Mouse (Mus musculus) right cerebral cortex, adult 18-20 months (tissue): ENCODE data around the gene Mdga2.

Experiments
- DNase-seq: peaks from one replicate; pipeline ENCODE4 v3.0.0; 2022; ENCODE audit warnings: mixed read lengths

Gene Mdga2

GRCm38 (mm10) chr12:67056621-67057020 is 165.7 kb downstream of the Mdga2 start:
- DNase-seq = no peak

- peak; percentile 21 for DNase-seq
Observed at GRCm38 (mm10) chr12:67045099-67045750, 177.1 kb downstream of the Mdga2 start.

DNA sequence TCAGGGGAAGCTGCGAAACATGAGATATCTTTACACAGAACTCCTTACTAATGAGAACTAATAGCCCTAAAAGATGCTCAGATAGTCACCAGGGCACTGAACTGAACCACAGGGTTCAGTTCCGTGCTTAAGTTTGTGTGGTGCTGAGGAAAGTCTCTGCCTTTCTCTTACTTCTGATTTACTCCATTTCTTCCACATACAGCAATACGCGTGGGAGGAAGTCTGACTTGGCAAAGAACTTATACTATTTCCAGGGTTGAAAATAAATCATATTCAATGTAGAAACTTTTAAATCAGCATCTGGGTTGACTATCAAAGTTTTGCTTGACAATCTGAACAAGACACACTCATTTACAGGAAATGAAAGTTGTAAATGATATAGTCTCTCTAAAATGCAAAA is 180.5 kb downstream of the Mdga2 start:
- peak; percentile 18 for DNase-seq

GRCm38 (mm10) chr12:67035509-67036261 is 186.7 kb downstream of the Mdga2 start:
- no peak for DNase-seq

- DNase-seq = peak; percentile 8
Observed at GRCm38 (mm10) chr12:67017192-67017591, 205.2 kb downstream of the Mdga2 start.

- peak; percentile 62 for DNase-seq
Observed at GRCm38 (mm10) chr12:67011368-67011767, 211.0 kb downstream of the Mdga2 start.

DNA sequence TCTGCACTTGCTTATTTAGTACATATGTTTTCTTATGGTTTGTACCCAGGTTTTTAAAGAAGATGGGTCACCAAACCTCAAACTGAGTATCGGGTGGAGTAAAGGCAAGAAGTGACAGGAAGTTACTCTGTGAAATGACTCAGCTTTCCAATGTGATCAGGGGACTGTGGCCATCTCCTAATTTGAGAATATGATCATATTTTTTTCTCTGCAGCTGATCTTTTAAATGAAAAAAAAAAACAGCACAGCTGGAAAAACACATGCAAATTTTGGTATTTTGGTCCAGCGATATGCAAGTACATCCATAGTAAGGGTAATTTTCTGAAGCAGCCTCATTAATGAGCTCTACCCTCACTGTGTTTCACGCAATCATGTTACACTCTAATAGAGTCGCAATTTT is 212.0 kb downstream of the Mdga2 start:
- DNase-seq = no peak

DNA sequence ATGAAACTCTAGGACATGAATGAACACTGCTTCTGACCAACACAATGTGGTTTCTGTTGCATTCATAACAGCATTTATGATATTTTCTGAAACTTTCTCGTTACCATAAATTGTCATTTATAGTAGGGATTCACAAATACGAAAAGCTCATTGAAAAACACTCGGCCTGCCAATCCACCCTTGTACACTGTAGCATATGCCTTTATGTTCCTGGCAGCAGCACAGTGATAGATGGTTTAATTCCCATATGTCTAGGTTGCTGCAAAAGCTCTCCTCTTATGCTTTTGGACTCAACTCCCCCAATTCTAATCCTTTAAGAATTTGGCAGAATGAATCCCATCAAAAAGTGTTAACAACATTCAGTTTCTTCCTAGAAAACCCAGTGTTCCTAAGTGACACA is 213.2 kb downstream of the Mdga2 start:
- peak; percentile 10 for DNase-seq

GRCm38 (mm10) chr12:66954129-66954528 is 268.2 kb downstream of the Mdga2 start:
- no peak for DNase-seq

DNA sequence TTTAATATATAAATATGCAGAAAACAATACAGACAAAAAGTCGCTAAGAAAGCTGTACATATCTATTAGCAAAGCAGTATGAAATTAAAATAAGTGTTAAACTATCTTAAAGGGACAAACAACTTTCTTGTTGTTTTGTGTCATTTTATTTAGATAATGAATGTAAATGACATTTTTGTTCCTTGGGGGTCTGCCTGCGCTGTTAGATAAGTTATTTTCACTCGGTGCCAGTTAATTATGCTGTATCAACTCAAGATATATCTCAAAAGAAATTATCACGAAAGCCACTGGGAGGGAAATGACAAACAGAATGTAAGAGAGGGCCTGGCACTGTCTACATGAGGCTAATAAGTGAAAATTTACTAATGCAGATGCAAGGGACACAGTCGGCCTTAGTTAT is 306.6 kb downstream of the Mdga2 start:
- DNase-seq = no peak

DNA sequence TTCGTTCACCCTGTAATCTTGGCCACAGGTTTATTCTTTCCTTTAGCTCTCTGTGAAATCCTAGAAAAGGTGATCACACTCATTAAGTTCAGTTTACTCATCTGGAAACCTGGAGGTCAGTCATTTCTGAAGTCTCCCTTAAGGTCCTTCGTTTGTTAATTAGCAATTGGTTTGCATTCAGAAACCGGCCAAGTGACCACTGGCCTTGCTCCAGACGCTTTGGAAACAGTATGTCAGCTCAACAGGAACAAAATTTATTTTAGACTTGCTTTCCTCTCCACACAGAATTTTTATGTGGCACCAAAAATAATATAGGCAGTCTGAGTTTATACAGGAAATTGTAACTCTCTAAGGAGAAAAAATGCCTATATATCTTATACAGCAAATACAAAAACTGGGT is 323.0 kb downstream of the Mdga2 start:
- no peak for DNase-seq

DNA sequence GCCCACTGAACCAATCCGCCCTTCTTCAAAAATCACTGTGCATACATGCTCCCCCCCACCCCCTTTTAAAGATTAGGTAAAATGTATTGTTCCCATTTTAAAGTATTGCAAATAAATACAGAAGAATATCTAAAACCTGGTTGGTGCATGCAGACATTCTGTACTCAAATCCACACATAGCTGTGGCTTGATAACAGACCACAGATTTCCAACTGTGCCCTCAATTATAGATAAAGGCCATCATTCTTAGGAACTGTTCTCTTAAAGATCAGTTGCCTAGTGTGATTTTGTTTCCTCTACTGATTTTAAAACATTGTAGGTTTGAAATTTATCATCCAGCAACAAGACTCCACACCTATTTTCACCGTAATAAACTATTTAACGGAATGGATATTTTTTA is 325.6 kb downstream of the Mdga2 start:
- DNase-seq = no peak

GRCm38 (mm10) chr12:66890296-66890695 is 332.1 kb downstream of the Mdga2 start:
- DNase-seq = no peak

DNA sequence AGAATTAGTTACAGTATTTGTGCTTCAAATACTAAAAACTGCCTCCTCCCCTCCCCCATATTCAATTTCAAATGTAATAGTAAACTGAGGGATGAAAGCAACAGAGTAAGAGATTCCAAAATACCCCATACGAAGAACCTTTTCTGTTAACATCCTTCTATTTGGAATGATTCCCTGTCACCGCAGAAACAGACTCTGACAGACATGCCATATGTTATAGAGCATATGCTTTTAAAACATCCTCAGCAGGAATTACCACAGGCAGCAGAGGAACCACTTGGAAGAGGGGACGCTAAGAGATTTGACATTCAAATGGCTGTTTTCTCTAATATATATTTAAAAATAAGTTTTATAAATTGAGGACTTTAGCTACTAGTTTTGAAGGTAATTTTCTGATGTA is 333.1 kb downstream of the Mdga2 start:
- no peak for DNase-seq

DNA sequence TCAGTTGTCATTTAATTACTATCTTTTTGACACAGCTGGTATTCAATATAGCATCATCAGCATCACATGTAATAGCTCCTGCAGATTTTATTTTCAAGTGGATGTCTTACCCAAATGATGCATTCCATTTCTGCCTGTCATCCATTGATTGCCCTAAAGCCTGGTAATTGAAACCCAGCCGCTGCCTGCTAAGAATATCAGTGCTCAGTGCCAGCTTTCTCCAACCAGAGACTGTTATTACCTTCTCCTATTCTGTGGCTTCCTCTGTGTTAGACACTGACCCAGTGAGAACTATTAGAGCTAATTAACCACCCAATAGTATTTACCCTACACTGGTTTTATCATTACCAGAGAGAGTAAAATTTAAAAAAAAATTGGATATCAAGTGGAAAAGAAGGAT is 333.7 kb downstream of the Mdga2 start:
- DNase-seq = no peak

DNA sequence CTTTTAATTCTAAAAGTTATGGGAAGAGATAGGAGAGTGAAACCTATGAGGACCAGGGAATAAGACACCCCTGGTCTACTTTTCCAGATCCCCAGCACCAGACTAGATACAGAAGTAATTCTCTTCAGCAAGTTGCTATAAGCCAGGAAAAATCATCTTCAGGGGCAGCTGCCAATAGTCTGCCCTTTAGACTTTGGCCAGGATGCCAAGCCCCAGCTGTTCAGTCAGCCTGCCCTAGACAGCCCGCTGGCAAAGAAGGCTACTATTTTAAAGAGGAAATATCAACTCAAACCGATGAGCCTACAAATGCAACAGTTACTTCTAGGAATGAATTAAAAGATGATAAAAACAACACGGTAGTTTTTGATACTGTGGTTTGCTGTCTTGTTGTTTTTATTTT is 356.1 kb downstream of the Mdga2 start:
- DNase-seq = no peak

- no peak for DNase-seq
Observed at GRCm38 (mm10) chr12:66853167-66853566, 369.2 kb downstream of the Mdga2 start.

GRCm38 (mm10) chr12:66840336-66840735 is 382.0 kb downstream of the Mdga2 start:
- peak; percentile 16 for DNase-seq

- no peak for DNase-seq
Observed at GRCm38 (mm10) chr12:66755653-66756052, 466.7 kb downstream of the Mdga2 start.

DNA sequence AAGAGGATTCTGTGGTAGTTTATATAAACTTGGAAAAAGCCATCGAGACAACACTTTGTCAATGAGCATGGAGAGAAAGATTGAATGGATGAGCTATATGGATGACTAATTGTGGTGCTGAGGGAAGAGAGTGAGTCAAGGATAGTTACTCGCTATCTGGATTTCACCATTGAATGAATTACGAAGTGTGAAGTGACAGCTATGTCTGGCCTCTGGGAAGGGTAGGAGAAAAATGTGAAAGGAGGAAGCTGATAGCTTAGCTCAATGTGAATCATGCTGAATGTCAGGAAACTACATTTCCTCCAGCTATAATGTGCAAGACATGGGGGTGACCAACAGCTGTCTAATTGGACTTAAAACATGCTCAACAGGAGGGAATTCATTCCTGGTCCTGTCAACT is 487.8 kb downstream of the Mdga2 start:
- DNase-seq = peak; percentile 4

DNA sequence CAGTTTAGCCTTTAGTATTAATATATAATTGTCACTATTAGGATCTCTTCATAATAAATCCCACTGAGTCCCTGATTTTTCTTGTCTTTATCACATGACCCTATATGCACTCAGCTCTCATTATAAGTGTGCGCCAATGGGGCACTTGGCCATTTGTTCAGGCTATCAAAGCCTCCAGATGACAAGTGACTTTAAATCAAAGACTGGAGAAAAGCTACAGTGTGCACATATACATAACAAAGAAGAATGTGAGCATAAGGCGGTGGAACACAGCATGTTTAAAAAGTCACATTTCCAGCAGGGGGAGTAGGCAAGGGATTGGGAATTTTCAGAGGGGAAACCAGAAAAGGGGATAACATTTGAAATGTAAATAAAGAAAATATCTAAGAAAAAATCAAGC is 497.9 kb downstream of the Mdga2 start:
- no peak for DNase-seq

- no peak for DNase-seq
Observed at GRCm38 (mm10) chr12:66708334-66708733, 514.0 kb downstream of the Mdga2 start.

DNA sequence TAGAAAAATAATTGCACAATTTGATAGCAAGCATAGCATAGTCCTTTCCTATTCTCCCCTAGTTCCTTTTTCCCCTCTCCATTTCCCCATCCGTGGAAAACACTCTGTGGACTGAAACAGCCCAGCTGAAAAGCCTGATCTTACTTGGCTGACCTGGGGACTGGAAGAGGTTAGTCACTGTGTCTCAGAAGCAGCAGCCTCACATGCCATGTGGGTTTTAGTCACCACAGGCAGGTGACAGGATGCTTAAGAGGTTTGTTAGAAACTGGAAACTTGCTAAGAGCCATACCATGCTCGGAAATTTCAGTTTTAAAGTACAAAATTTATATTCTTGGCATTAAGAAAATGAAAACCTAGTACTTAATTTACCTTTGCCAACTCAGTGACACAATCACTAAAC is 514.9 kb downstream of the Mdga2 start:
- no peak for DNase-seq

DNA sequence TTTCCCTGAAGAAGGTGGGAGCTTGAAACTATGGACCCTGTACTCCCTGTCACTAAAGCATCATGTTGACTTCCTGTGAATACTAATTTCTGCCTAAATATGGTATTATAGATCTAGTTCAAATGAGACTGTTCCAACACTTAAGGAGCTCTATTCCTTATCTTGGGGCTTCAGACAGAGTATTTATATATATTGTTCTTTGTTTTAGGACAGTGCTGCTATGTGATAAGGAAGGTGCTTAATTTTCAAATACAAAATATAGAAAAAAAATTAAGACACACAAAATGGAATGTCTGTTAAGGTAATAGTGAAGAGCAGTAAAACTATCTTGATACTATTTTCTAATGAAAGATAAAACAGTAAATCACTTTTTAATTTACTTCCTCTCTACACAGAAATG is 517.3 kb downstream of the Mdga2 start:
- no peak for DNase-seq

- DNase-seq = no peak
Observed at GRCm38 (mm10) chr12:66702781-66703180, 519.6 kb downstream of the Mdga2 start.
